Mouse (Mus musculus) liver, postnatal 0 days (tissue): ENCODE data around the gene Napsa. TPM values are rescaled to one million over a fixed set of nuclear protein-coding genes. Genes with fewer than 3 reads are reported as not detected.

ENCODE experiments used
- ATAC-seq: fragments of 200-750 bp; cut with Nextera tagmentation; 2 replicates; pipeline ENCODE4 v1.8.0; 2017; ENCODE audit warnings: mild to moderate bottlenecking, moderate library complexity
- DNase-seq: peaks from one replicate; pipeline ENCODE4 v3.0.0-alpha.2; 2016
- H3K27ac ChIP-seq: fragments of 300-500 bp; sonication (generic); 2 replicates; pipeline ENCODE4 v1.5.1; 2014; ENCODE audit warnings: antibody characterized with exemption, moderate library complexity, mild to moderate bottlenecking, low read depth
- H3K27me3 ChIP-seq: fragments of 300-500 bp; sonication (generic); 2 replicates; pipeline ENCODE4 v1.6.1; 2014; ENCODE audit warnings: low read length, control low read depth, mixed read lengths; ENCODE audit not compliant: insufficient read depth
- H3K36me3 ChIP-seq: fragments of 300-500 bp; sonication (generic); replicated peaks from 2 replicates; pipeline ENCODE4 v1.6.1; 2014; ENCODE audit warnings: mild to moderate bottlenecking, control low read depth, low read length, moderate library complexity, mixed read lengths; ENCODE audit not compliant: insufficient read depth
- H3K4me1 ChIP-seq: fragments of 300-500 bp; sonication (generic); 2 replicates; pipeline ENCODE4 v1.6.1; 2014; ENCODE audit warnings: antibody characterized with exemption, mild to moderate bottlenecking, control low read depth; ENCODE audit not compliant: insufficient read depth
- H3K4me2 ChIP-seq: fragments of 300-500 bp; sonication (generic); 2 replicates; pipeline ENCODE4 v1.6.1; 2014; ENCODE audit warnings: low read depth, mild to moderate bottlenecking, low read length, moderate library complexity, mixed read lengths
- H3K4me3 ChIP-seq: fragments of 300-500 bp; sonication (generic); 2 replicates; pipeline ENCODE4 v1.5.1; 2014; ENCODE audit warnings: low read depth, low read length
- H3K9ac ChIP-seq: fragments of 300-500 bp; sonication (generic); replicated peaks from 2 replicates; pipeline ENCODE4 v1.6.1; 2014; ENCODE audit warnings: mild to moderate bottlenecking, moderate library complexity
- H3K9me3 ChIP-seq: fragments of 300-500 bp; sonication (generic); 2 replicates; pipeline ENCODE4 v1.6.1; 2016; ENCODE audit warnings: mild to moderate bottlenecking, control low read depth, low read length, mixed read lengths
- CTCF ChIP-seq: sonication (generic); IDR thresholded peaks from 2 replicates; pipeline ENCODE4 v1.5.1; 2016; ENCODE audit warnings: antibody characterized with exemption, low read depth
- EP300 ChIP-seq: IDR thresholded peaks from 2 replicates; pipeline ENCODE4 v1.6.1; 2016; ENCODE audit warnings: antibody characterized with exemption, low read depth, mild to moderate bottlenecking
- WGBS: fragments of 180-500 bp; shearing (Covaris S2); extraction: QIAGEN DNeasy Blood & Tissue Kit; methylation state at CpG from one replicate; pipeline ENCODE4 v1.1.7; 2014; ENCODE audit not compliant: insufficient replicate concordance; 5-methylcytosine and 5-hydroxymethylcytosine counted together
- polyA plus RNA-seq: library from polyadenylated mRNA; unstranded; fragments of >200 nt; fragmentation: Nextera tagmentation; extraction: Ambion mirVana; gene quantifications from 2 replicates; pipeline ENCODE4 v1.2.1, GENCODE M21; 2015

Napsa gene
- polyA plus RNA-seq, 1 experiment from 2014 or later, result 17.8 TPM

- Histone ChIP-seq H3K27me3 (no peaks in the 10 kb centered on the region), H3K9me3 (no peaks in the 10 kb centered on the region), H3K27ac (no peak overlapping the region), H3K4me1 (peaks cover 10% of the 10 kb centered on the region), H3K4me3 (peak overlapping the region; percentile 62), H3K36me3 (peaks cover 29% of the 10 kb centered on the region), H3K9ac (peak overlapping the region; percentile 65; the same call in 1 of the 2 replicates), H3K4me2 (peak overlapping the region; percentile 97)
- ATAC-seq (no peak), DNase-seq (no peak)
- TF ChIP-seq EP300, result no peak
- no peak for TF ChIP-seq CTCF
- WGBS, result 90% methylated on average over 13 of the region's 13 CpGs
Observed at GRCm38 (mm10) chr7:44547041-44547440, 25.1 kb upstream of the Napsa start.

GRCm38 (mm10) chr7:44547725-44548124 lies 24.5 kb upstream of the Napsa start:
- Histone ChIP-seq H3K27me3 (no peaks in the 10 kb centered on the region), H3K4me1 (peaks cover 11% of the 10 kb centered on the region), H3K27ac (peak overlapping the region; percentile 77), H3K36me3 (peaks cover 32% of the 10 kb centered on the region), H3K9me3 (no peaks in the 10 kb centered on the region), H3K4me3 (peak overlapping the region; percentile 62), H3K9ac (peak overlapping the region; percentile 65), H3K4me2 (peak overlapping the region; percentile 97)
- TF ChIP-seq CTCF (no peak), EP300 (no peak)
- ATAC-seq (no peak), DNase-seq (no peak)
- WGBS, result 23% methylated on average over 5 of the region's 5 CpGs

DNA sequence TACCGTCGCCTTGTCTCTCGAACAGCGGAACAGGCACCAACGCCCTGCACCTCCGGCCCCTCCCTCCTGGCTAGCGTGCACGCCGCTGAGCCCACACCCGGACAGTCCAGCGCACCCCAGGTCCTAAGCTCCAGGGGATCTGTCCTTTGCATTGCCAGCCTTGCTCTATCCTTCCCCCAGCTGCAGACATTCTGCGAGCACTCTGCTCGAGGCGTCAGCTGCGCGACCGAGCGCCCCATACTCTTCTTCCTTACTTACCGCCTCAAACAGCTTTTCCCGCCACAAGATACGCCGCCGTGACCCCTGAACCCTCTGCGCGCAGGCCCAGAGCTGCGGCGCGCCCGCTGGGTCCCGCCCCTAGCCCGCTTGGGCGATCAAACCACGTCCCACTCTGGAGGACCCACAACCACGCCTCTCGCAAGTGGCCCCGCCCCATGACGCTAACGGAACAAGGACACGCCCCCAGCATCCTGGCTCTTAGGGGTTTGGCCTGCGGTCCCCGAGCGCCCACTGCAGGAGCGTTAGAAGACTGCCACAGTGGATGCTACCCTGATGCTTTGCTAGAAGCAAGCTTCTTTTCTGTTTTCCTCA lies 23.6 kb upstream of the Napsa start, which contains the start of gene Pold1:
TSS of gene Pold1 (minus strand) at position 353 of the 591 bp plus-strand sequence.
- Histone ChIP-seq H3K27me3 (no peaks in the 10 kb centered on the region), H3K9me3 (no peaks in the 10 kb centered on the region), H3K4me2 (peak within 1 kb of the TSS; percentile 97), H3K36me3 (peaks cover 32% of the 10 kb centered on the region), H3K27ac (peak within 1 kb of the TSS; percentile 77), H3K4me3 (peak within 1 kb of the TSS; percentile 62), H3K9ac (peak within 1 kb of the TSS; percentile 65), H3K4me1 (peaks cover 16% of the 10 kb centered on the region)
- peak; percentile 100 for DNase-seq
- ATAC-seq, result peak; percentile 93
- peak; percentile 99 for TF ChIP-seq CTCF
- TF ChIP-seq EP300, result peak; percentile 27
- WGBS, result under 1% methylated on average over 40 of the region's 43 CpGs

DNA sequence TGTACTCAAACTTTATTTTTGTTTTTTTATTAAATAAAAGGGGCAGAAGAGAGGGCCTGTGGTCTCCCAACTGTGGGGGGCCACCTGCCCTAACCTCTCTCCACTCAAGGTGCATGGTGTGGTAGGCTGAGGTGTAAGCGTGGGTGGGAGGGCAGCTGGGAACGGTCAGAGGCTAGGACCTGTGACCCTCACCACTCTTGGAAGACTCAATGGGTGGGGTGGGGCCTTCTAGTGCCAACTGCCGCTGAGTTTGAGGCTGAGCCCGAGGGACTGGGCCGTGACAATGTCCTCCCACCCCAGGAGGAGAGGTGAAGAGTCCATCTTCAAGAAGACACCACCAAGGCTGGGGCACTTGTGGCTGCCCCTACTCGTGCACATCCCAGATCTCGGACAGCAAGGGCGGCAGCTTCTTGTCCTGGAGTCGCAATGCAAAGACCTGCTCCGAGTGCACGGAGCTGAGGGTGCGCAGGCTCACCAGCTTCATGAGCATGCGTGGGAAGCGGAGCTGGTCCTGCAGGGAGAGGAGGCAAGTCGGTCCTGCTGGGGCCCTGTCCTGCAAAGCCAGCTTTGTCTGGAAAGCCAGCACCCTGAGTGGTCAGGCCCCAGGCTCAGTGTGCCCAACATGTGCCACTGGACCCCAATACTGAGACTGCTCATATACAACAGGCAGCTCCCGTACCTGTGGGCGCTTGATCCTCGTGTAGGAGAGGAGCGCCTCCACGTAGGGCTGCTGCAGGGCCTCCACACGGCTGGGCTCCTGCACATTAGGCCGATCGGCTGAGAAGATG lies 22.4 kb upstream of the Napsa start:
- 92% methylated on average over 23 of the region's 23 CpGs for WGBS
- H3K27ac ChIP-seq, result no peak overlapping the region
- H3K36me3 ChIP-seq, result peaks cover 32% of the 10 kb centered on the region

GRCm38 (mm10) chr7:44550409-44550678 lies 21.8 kb upstream of the Napsa start:
- Histone ChIP-seq H3K4me2 (no peak overlapping the region), H3K9me3 (no peaks in the 10 kb centered on the region), H3K36me3 (peaks cover 32% of the 10 kb centered on the region), H3K4me1 (peaks cover 23% of the 10 kb centered on the region), H3K9ac (no peak overlapping the region), H3K27ac (no peak overlapping the region), H3K27me3 (no peaks in the 10 kb centered on the region), H3K4me3 (no peak overlapping the region)
- ATAC-seq (no peak), DNase-seq (no peak)
- no peak for TF ChIP-seq CTCF
- TF ChIP-seq EP300, result no peak
- WGBS, result 92% methylated on average over 12 of the region's 12 CpGs

More for the DNA sequence above, 22.4 kb upstream of the Napsa start:
- no peak overlapping the region for H3K9ac ChIP-seq
- H3K9me3 ChIP-seq, result no peaks in the 10 kb centered on the region
- peaks cover 23% of the 10 kb centered on the region for H3K4me1 ChIP-seq
- no peak overlapping the region for H3K4me3 ChIP-seq
- ATAC-seq (no peak), DNase-seq (no peak)
- TF ChIP-seq EP300, result no peak
- H3K27me3 ChIP-seq, result no peaks in the 10 kb centered on the region
- no peak overlapping the region for H3K4me2 ChIP-seq

DNA sequence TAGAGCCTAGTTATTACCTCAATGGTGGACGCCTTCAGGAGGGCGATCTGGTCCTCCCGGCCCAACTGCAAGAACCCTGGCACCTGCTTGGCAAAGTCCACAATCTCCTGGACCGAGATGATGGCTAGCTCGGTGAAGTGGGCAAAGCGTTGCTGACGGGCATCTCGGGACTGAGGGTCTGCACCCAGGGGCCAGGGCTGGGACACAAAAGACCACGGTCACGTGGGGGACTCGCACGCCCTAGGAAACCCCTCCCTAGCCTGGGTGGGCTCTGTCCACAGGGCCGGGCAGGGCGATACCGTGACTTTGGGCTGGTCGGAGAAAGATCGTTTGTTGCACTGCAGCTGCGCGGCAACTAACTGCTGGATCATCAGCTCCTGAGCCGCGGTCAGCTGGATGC lies 20.9 kb upstream of the Napsa start:
- TF ChIP-seq CTCF (no peak), EP300 (no peak)
- Histone ChIP-seq H3K4me1 (peaks cover 25% of the 10 kb centered on the region), H3K4me2 (no peak overlapping the region), H3K27ac (no peak overlapping the region), H3K27me3 (no peaks in the 10 kb centered on the region), H3K9ac (no peak overlapping the region), H3K9me3 (no peaks in the 10 kb centered on the region), H3K4me3 (no peak overlapping the region), H3K36me3 (peaks cover 32% of the 10 kb centered on the region)
- DNase-seq (no peak), ATAC-seq (no peak)
- 94% methylated on average over 21 of the region's 21 CpGs for WGBS
